Mouse (Mus musculus) liver, postnatal 0 days (tissue): ENCODE data around the gene Edem1.

ENCODE experiments used
- CTCF ChIP-seq: sonication (generic); IDR thresholded peaks from 2 replicates; pipeline ENCODE4 v1.5.1; 2016; ENCODE audit warnings: antibody characterized with exemption, low read depth
- EP300 ChIP-seq: IDR thresholded peaks from 2 replicates; pipeline ENCODE4 v1.6.1; 2016; ENCODE audit warnings: antibody characterized with exemption, low read depth, mild to moderate bottlenecking

DNA sequence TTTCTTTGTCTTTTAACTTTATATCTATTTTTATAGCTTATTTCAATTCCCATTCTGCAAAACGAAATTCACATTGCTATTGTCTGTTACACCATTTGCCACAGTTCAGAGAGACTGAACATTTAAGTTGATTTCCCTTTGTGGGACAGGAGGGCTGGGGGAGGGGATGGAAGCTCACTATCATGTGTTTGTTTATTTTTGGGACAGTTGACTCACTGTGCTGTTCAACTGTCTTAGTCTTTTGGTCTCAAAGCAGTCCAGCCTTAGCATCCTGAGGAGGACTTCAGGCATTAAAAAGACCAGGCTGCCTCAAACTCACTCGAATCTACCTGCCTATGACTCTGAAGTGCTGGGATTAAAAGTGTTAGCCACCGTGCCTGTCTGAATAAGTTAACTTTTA is 2.4 kb upstream of the Edem1 start:
- TF ChIP-seq CTCF (no peak), EP300 (no peak)
